In the genomic region with DNA sequence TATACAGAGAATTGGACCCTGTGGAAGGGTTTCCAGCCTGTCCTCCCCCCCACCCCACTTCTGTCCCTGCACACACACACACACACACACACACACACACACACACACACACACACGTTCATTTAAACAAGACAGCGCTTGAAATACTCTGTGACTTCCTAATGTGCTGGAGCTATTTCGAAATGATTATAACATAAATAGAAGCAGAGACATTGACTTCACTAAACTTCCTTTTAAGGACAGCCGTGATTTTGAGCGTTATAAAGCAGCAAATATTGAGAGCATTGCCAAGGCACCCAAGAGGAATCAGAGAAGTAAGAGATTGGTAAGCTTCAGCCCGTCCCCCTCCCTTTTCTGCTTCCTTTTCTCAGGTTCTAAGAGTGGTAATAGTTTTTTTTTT, we compare ENCODE assay signal across 13 mouse cellular contexts.
DNase-seq lines count a peak whose midpoint lies in the region; ATAC-seq and TF ChIP-seq lines count a peak whose summit lies in the region.
"Had no signal": no experiment of that assay in that cellular context is flagged by ENCODE, and none has a peak within 500 bp of the region (broad histone marks: within the 10 kb centered on the region; RNA-seq: fewer than 3 reads in every experiment).

No protein-coding gene starts in this region.

- no peaks in the 10 kb centered on the region for H3K4me1 ChIP-seq in kidney, postnatal 0 days (replicated peaks; ENCODE audit: insufficient read depth, low read length)
- peaks cover 18% of the 10 kb centered on the region for H3K4me1 ChIP-seq in embryonic facial prominence, embryonic 13.5 days
- H3K4me1 ChIP-seq in limb, embryonic 10.5 days, result peaks cover 20% of the 10 kb centered on the region
- H3K4me1 ChIP-seq in stomach, embryonic 14.5 days (ENCODE audit: control insufficient read depth, insufficient read depth, low read length), result 0 out of 2 replicates have a peak, but pooled peaks cover 3% of the 10 kb centered on the region
- H3K4me1 ChIP-seq: hindbrain, embryonic 13.5 days; liver, embryonic 12.5 days had no signal

- no peak overlapping the region for H3K9ac ChIP-seq in kidney, postnatal 0 days (ENCODE audit: low read depth, low read length)
- H3K9ac ChIP-seq in embryonic facial prominence, embryonic 13.5 days, result peak overlapping the region; percentile 52; the same call in 1 of the 2 replicates
- peak overlapping the region; percentile 39 for H3K9ac ChIP-seq in stomach, embryonic 14.5 days (replicated peaks; ENCODE audit: low read depth, low read length)
- H3K9ac ChIP-seq: liver, embryonic 12.5 days had no signal

- intact Hi-C loops in left cerebral cortex, postnatal 36 days (cut with DNase I), result no loop called here

- ATAC-seq in kidney, postnatal 0 days (replicated peaks; ENCODE audit: low FRiP score, low read depth), result no peak
- no peak for ATAC-seq in embryonic facial prominence, embryonic 13.5 days (ENCODE audit: insufficient number of reproducible peaks, insufficient read depth, low FRiP score, low TSS enrichment, low read depth)
- no peak for ATAC-seq in stomach, embryonic 14.5 days (ENCODE audit: insufficient number of reproducible peaks, insufficient read depth, low FRiP score, low read depth)
- ATAC-seq: liver, embryonic 12.5 days had no signal

- TF ChIP-seq CTCF in kidney, postnatal 0 days (IDR thresholded peaks at IDR 0.05; ENCODE audit: low read depth), result no peak

- no peaks in the 10 kb centered on the region for H3K36me3 ChIP-seq in kidney, postnatal 0 days (ENCODE audit: insufficient read depth, low read length)
- no peaks in the 10 kb centered on the region for H3K36me3 ChIP-seq in embryonic facial prominence, embryonic 13.5 days
- H3K36me3 ChIP-seq in limb, embryonic 10.5 days, result no peaks in the 10 kb centered on the region
- no peaks in the 10 kb centered on the region for H3K36me3 ChIP-seq in stomach, embryonic 14.5 days (ENCODE audit: control insufficient read depth, insufficient read depth, low read length)
- H3K36me3 ChIP-seq: forebrain, embryonic 10.5 days; hindbrain, embryonic 13.5 days; liver, embryonic 12.5 days had no signal

- H3K9me3 ChIP-seq in kidney, postnatal 0 days (replicated peaks; ENCODE audit: low read length), result no peaks in the 10 kb centered on the region
- no peaks in the 10 kb centered on the region for H3K9me3 ChIP-seq in embryonic facial prominence, embryonic 13.5 days
- no peaks in the 10 kb centered on the region for H3K9me3 ChIP-seq in limb, embryonic 10.5 days (replicated peaks)
- no peaks in the 10 kb centered on the region for H3K9me3 ChIP-seq in stomach, embryonic 14.5 days (ENCODE audit: control insufficient read depth, low read depth, low read length)
- H3K9me3 ChIP-seq: forebrain, embryonic 10.5 days; hindbrain, embryonic 13.5 days; liver, embryonic 12.5 days had no signal

- H3K4me2 ChIP-seq in kidney, postnatal 0 days (ENCODE audit: low read length), result peak overlapping the region; percentile 44
- H3K4me2 ChIP-seq in embryonic facial prominence, embryonic 13.5 days, result peak overlapping the region; percentile 57
- H3K4me2 ChIP-seq in stomach, embryonic 14.5 days (replicated peaks; ENCODE audit: low read depth, low read length), result peak overlapping the region; percentile 38
- H3K4me2 ChIP-seq: liver, embryonic 12.5 days had no signal

- 63% methylated on average over 6 of the region's 6 CpGs for WGBS in kidney, postnatal 0 days
- WGBS in embryonic facial prominence, embryonic 13.5 days, result 23% methylated on average over 6 of the region's 6 CpGs
- 80% methylated on average over 6 of the region's 6 CpGs for WGBS in limb, embryonic 10.5 days
- 28% methylated on average over 6 of the region's 6 CpGs for WGBS in stomach, embryonic 14.5 days

- no peaks in the 10 kb centered on the region for H3K27me3 ChIP-seq in kidney, postnatal 0 days (ENCODE audit: insufficient read depth, low read length)
- H3K27me3 ChIP-seq in embryonic facial prominence, embryonic 13.5 days, result no peaks in the 10 kb centered on the region
- no peaks in the 10 kb centered on the region for H3K27me3 ChIP-seq in limb, embryonic 10.5 days (ENCODE audit: low read depth, poor library complexity, severe bottlenecking)
- no peaks in the 10 kb centered on the region for H3K27me3 ChIP-seq in stomach, embryonic 14.5 days (ENCODE audit: control insufficient read depth, insufficient read depth, low read length)
- H3K27me3 ChIP-seq: hindbrain, embryonic 13.5 days; liver, embryonic 12.5 days had no signal

- H3K27ac ChIP-seq in kidney, postnatal 0 days, result peak overlapping the region; percentile 16; the same call in 1 of the 2 replicates
- peak overlapping the region; percentile 96 for H3K27ac ChIP-seq in embryonic facial prominence, embryonic 13.5 days
- H3K27ac ChIP-seq in limb, embryonic 10.5 days, result no peak overlapping the region
- peak overlapping the region; percentile 95 for H3K27ac ChIP-seq in stomach, embryonic 14.5 days (ENCODE audit: low read length)
- H3K27ac ChIP-seq: forebrain, embryonic 10.5 days; liver, embryonic 12.5 days had no signal

- DNase-seq in kidney, postnatal 0 days (ENCODE audit: low spot score), result peak; percentile 20
- no peak for DNase-seq in kidney, postnatal 10 days
- DNase-seq in limb, embryonic 10.5 days (ENCODE audit: low spot score), result no peak
- no peak for DNase-seq in ovary, adult 18-20 months (ENCODE audit: low spot score)
- DNase-seq in left cerebral cortex, postnatal 36 days (ENCODE audit: low spot score in 2 of 2), result no peak
- DNase-seq in yolk sac, embryonic 10.5 days (ENCODE audit: low spot score), result no peak
- DNase-seq: right cerebral cortex, adult 18-20 months; thymus, adult 18-20 months had no signal

- peak overlapping the region; percentile 26 for H3K4me3 ChIP-seq in kidney, postnatal 0 days (replicated peaks; ENCODE audit: low read depth, low read length)
- H3K4me3 ChIP-seq in embryonic facial prominence, embryonic 13.5 days, result peak overlapping the region; percentile 41
- peak overlapping the region; percentile 42; the same call in 1 of the 2 replicates for H3K4me3 ChIP-seq in limb, embryonic 10.5 days
- peak overlapping the region; percentile 36 for H3K4me3 ChIP-seq in stomach, embryonic 14.5 days (ENCODE audit: low read depth, low read length)
- H3K4me3 ChIP-seq: forebrain, embryonic 10.5 days; hindbrain, embryonic 13.5 days; liver, embryonic 12.5 days had no signal
